Mouse (Mus musculus) mature B cell (primary cell): ENCODE results near the gene Sez6l2.

ENCODE experiments used
- in situ Hi-C: fragments of 300-500 bp; cut with MboI; formaldehyde crosslinking; loops from 2 replicates; pipeline ENCODE4 v1.14.3; 2019

The Sez6l2 gene

DNA sequence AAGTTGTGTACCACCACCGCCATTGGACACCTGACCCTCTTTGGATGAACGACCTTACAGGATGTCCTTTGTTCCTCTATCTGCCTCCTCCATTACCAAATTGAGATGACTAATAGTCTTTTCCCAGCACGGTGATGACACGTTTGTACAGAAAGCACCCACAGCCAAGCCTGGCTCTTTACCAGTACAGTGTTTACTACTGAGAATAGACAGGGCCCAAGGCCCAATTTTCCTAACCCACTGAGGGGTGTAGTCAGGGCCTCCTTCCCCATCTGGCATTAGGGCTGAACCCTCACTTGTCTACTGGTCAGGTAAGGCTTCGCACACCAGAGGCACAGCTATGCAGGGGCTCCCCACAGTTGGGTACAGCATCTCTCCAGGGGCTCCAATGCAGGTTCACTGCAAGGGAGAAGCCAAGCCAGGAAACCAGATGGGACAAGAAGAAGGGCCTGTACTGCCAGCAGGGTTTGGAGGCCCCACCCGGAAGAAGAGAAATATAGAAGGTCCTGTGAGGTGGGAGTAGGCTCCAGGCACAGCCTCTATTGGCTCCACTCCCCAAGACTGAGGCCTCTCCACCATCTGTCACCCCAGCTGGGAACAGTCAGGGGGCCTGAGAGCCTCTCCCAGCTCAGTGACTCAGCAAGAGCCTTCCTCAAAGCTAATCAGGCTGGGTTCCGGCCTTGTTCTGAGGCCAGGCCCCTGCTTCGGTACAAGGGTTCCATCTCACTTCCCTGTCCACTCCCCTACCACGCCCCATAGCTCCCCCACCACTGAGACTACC is 58.1 kb downstream of the Sez6l2 start:
- in situ Hi-C loops: no loop called here

DNA sequence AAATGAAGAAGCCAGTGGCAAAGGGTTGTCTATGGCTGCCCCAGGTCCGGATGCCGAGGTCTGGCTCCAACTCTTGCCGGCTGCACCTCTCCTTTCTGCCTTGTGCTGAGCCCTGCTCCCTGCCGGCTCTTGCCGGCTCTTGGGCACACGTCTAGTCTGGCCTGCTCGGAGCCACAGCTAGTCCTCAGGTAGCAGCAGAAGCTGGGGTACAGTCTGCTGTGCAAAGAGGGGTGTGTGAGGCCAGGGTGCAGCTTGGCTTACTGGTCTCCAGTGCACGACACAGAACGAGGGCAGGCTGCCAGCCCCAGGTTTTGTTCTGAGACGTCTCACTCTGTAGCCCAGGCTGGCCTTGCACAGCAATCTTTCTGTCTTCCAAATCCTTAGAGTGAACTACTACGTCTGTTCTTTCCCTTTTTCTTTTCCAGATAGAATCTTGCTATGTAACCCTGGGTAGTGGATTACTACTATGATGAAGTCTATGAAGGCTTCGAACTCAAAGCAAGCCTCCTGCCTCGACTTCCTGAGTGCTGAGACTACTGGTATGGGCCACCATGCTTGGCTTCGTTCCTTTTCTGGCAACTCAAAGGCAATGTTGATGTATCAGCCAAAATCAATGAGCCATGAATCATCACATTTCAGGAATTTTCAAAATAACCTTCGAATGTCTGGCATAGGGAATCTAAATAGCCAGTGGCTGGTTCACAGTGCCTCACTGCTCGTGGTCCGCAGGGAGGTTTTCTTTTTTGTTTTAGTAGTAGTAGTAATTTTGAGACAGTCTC is 59.1 kb downstream of the Sez6l2 start:
- in situ Hi-C loops: no loop called here

DNA sequence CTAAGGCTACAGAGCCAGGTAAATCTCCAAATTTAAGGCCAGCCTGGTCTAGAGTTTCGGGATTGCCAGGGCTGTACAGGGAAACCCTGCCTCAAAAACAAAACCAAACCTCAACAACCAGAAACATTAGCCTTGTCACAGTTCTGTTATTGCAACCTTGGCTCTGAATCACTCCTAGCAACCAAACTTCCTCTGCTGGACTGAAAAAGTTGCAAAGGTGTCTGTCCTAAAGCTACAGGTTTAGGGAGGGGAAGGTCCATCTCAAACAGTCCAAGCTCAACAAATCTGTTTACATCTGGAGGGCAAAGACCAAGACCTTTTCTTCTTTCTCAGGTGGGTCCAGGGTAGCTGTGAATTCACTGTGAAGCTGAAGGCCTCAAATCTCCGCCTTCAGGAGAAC is 60.7 kb downstream of the Sez6l2 start:
- in situ Hi-C loops: no loop called here

DNA sequence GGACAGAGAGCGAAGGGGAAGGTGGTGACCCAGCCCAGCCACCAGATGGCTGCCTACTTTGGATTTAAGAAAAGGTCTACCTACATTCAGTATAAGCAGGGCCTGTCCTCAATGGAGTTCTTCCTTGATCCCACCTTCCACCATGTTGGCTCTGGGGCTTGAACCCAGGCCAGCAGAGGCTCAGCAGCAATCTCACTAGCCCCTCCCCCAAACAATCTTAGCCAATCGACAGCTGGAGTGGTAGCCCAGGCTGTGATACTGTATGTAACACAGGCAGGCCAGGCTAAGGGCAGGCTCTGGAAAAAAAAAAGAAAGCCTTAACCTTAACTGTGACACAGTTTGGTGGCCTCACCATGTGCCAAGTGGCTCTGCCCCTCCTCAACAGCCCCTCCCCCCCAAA is 61.4 kb downstream of the Sez6l2 start:
- in situ Hi-C loops: no loop called here

DNA sequence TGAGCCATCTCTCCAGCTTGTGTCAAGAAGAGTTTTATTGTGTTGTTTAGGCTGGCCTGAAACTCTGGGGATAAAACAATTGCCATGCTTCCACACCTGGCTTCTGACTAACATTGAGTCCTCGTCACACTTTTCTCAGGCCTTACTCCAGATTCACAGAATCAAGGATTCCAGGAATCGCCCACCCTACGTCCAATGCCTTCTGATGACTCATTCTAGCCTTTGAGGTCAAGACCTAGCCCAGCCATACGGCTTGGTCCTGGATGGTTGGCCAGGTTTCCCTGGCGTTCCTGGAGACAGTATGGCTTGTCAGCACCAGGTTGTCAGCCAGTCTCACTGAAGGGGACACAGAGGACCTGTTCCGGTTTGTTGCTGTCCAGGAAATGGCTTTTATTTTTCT is 62.0 kb downstream of the Sez6l2 start:
- in situ Hi-C loops: no loop called here

GRCm38 (mm10) chr7:127012845-127013244 is 62.5 kb downstream of the Sez6l2 start:
- in situ Hi-C loops: no loop called here

GRCm38 (mm10) chr7:127013385-127013784 is 63.0 kb downstream of the Sez6l2 start:
- in situ Hi-C loops: no loop called here

DNA sequence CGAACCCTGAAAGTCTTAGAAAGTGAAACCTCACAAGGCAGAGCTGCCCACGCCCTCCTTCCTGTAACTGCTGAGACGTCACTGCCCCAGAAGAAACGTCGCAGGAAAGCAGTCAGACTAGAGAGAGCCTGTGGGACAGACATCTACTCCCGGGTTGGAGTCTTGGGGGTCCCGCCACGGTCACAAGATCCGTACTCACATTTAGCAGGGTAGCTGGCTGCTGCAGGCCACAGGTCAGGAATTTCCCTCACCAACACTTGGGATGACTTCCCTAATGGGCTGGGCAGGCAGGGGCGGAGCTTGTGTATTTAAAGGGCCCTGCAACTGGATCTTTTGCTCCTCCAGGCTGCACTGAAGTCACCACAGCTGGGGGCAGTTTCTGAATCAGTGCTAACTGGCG is 64.0 kb downstream of the Sez6l2 start, which contains the start of gene Mvp:
Gene Mvp (minus strand): TSS at position 302 of the 400 bp plus-strand sequence.
- in situ Hi-C loops: no loop called here

- in situ Hi-C loops: no loop called here
These were observed 64.6 kb downstream of the Sez6l2 start for GRCm38 (mm10) chr7:127014993-127015392.

GRCm38 (mm10) chr7:127016081-127016480 is 65.7 kb downstream of the Sez6l2 start:
- in situ Hi-C loops: no loop called here

- in situ Hi-C loops: no loop called here
These were observed 65.9 kb downstream of the Sez6l2 start, which contains the start of gene Pagr1b for GRCm38 (mm10) chr7:127016481-127016485. Gene Pagr1b, minus strand, starts transcription at chr7:127016484.

- in situ Hi-C loops: no loop called here
These were observed 66.1 kb downstream of the Sez6l2 start for GRCm38 (mm10) chr7:127016486-127016938.

GRCm38 (mm10) chr7:127016971-127017949 is 66.9 kb downstream of the Sez6l2 start, which contains the start of gene Pagr1a:
Gene Pagr1a, minus strand, starts transcription at chr7:127017352.
- in situ Hi-C loops: no loop called here

GRCm38 (mm10) chr7:127017950-127018345 is 67.6 kb downstream of the Sez6l2 start:
- in situ Hi-C loops: no loop called here

DNA sequence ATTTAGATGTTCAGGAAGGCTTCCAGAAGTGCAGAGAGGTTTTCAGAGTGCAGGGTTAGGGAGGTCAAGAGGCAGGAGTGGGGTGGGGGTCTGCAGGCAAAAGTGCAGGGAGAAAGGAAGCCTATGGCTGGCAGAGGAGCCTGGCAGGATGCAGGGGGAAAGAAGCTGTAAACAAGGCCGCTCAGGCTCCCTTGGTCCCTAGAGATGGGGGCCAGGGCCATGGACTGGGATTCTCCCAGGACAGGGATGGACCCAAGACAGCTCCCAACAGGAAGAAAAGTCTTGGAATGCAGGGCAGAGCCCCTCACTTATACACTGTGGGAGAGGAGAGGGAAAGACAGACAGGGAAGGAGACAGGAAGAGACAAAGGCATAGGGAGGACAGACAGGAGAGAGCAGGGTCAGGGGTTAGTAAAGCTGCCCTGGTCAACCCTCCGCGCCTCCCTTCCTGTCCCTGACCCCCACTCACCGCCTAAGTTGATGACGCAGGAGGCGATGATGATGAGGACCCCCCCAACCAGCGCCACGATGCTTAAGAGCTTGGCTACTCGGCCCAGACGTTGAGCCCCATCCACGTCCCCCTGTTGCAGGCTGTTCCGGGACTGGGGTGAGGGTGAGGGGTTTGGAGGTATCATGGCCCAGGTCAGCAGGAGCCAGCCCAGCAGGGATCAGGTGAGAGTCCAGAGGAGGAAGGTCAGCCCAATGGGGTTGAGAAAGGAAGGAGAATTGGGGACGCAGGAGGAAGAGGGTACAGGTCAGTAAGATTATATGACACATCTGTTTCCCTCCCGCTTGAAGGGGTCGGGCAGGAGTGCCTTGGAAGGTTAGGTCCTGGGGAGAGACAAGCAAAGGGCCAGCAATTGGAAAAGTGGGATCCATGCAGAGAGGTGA is 68.3 kb downstream of the Sez6l2 start:
- in situ Hi-C loops: no loop called here

DNA sequence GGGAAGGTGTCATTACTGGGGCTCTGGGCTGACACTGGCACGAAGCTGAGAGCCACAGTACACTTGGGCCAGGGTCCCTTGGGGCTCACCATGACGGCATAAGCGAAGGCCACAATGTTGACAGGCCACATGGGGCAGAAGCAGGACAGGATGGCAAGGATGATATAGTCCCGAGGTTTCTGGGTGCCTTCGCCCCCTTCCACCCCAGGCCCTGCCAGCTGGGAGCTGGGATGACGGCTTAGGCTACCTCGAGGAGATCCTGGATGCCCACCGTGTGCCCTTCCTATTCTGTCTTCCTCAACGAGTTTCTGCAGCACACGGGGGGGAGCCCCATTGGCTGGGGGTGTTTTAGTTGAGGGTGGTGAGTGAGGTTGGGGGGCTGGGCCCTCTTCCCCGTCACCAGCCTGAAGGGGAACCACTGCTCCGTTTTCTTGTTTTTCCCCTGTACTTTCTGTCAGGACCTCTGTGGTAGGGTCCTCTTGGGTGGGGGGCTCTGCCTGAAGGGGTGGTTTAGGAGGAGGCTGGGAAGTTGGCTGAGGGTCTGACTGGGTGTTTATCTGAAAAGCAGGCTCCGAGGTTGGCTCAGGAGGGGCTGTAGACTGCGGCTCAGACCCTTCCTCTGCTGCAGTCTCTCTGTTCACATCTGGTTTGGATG is 69.1 kb downstream of the Sez6l2 start:
- in situ Hi-C loops: no loop called here

GRCm38 (mm10) chr7:127020031-127020430 is 69.7 kb downstream of the Sez6l2 start:
- in situ Hi-C loops: no loop called here
